Mouse (Mus musculus) liver, embryonic 14.5 days (tissue): ENCODE measurements around the gene Ptpn14.

ENCODE experiments used
- CTCF ChIP-seq: IDR thresholded peaks from 2 replicates; pipeline ENCODE4 v1.5.1; 2016; ENCODE audit warnings: antibody characterized with exemption, low read depth, control low read depth
- EP300 ChIP-seq: IDR thresholded peaks from 2 replicates; pipeline ENCODE4 v1.6.1; 2016; ENCODE audit warnings: antibody characterized with exemption, low read depth

DNA sequence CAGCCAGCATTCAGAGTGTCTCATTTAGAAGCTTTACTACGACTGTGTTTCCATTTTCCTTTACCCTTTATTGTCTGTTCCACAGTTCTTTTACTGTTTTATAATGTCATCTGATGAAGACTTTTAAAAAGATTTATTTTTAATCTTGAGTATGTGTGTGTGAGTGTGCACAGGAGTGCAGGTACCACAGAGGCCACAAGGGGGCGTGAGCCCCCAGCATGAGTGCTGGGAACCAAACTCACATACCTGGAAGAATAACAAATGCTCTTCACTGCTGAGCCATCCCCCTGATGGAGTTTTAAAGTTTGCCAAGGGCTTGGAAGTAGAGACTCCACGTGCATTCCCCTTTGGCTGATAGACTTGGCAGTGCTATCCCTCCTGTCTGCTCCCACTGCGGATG lies 74.5 kb downstream of the Ptpn14 start:
- TF ChIP-seq CTCF: peak; percentile 52
- TF ChIP-seq EP300: no peak
